Mouse (Mus musculus) embryonic facial prominence, embryonic 11.5 days (tissue): ENCODE data around the gene Lamp1. TPM values are rescaled to one million over a fixed set of nuclear protein-coding genes. Genes with fewer than 3 reads are reported as not detected.
A peak's percentile ranks its signal among the peaks of the same experiment; 100 is the strongest.
"Not testable (repeated sequence)": the region's sequence is repeated elsewhere in the genome, so short reads cannot be mapped to it uniquely, and the experiment has no call there.

Source experiments
- ATAC-seq: fragments of 200-750 bp; cut with Nextera tagmentation; replicated peaks from 2 replicates; pipeline ENCODE4 v1.8.0; 2017; ENCODE audit warnings: low read depth; ENCODE audit not compliant: insufficient number of reproducible peaks, low FRiP score, low TSS enrichment
- DNase-seq: peaks from one replicate; pipeline ENCODE4 v3.0.0-alpha.2; 2015; ENCODE audit warnings: low spot score
- H3K27ac ChIP-seq: fragments of 300-500 bp; sonication (generic); replicated peaks from 2 replicates; pipeline ENCODE4 v1.5.1; 2014; ENCODE audit warnings: mild to moderate bottlenecking, low read depth, low read length, control low read depth
- H3K27me3 ChIP-seq: fragments of 300-500 bp; sonication (generic); 2 replicates; pipeline ENCODE4 v1.6.1; 2014; ENCODE audit warnings: mild to moderate bottlenecking, low read length, moderate library complexity, mixed read lengths; ENCODE audit not compliant: control insufficient read depth, insufficient read depth
- H3K36me3 ChIP-seq: fragments of 300-500 bp; sonication (generic); replicated peaks from 2 replicates; pipeline ENCODE4 v1.6.1; 2014; ENCODE audit warnings: low read depth, mild to moderate bottlenecking, low read length, moderate library complexity, mixed read lengths; ENCODE audit not compliant: control insufficient read depth, insufficient read depth
- H3K4me1 ChIP-seq: fragments of 300-500 bp; sonication (generic); 2 replicates; pipeline ENCODE4 v1.6.1; 2014; ENCODE audit warnings: low read length, mixed read lengths; ENCODE audit not compliant: control insufficient read depth, insufficient read depth
- H3K4me2 ChIP-seq: fragments of 300-500 bp; sonication (generic); 2 replicates; pipeline ENCODE4 v1.6.1; 2014; ENCODE audit warnings: low read depth, mild to moderate bottlenecking, control low read depth, low read length, moderate library complexity
- H3K4me3 ChIP-seq: fragments of 300-500 bp; sonication (generic); 2 replicates; pipeline ENCODE4 v1.5.1; 2014; ENCODE audit warnings: low read depth, low read length, control low read depth
- H3K9ac ChIP-seq: fragments of 300-500 bp; sonication (generic); replicated peaks from 2 replicates; pipeline ENCODE4 v1.6.1; 2014; ENCODE audit warnings: mild to moderate bottlenecking, control low read depth, low read length
- H3K9me3 ChIP-seq: fragments of 300-500 bp; sonication (generic); replicated peaks from 2 replicates; pipeline ENCODE4 v1.6.1; 2016; ENCODE audit warnings: mild to moderate bottlenecking, low read length, inconsistent platforms, mixed read lengths; ENCODE audit not compliant: control insufficient read depth
- WGBS: fragments of 180-500 bp; shearing (Covaris S2); extraction: QIAGEN DNeasy Blood & Tissue Kit; methylation state at CpG from one replicate; pipeline ENCODE4 v1.1.7; 2014; 5-methylcytosine and 5-hydroxymethylcytosine counted together
- polyA plus RNA-seq: library from polyadenylated mRNA; unstranded; fragments of >200 nt; fragmentation: Nextera tagmentation; extraction: Ambion mirVana; gene quantifications from 2 replicates; pipeline ENCODE4 v1.2.1, GENCODE M21; 2014

The Lamp1 gene
- polyA plus RNA-seq, 1 experiment from 2014 or later: 264 TPM

- ATAC-seq (no peak), DNase-seq (no peak)
- H3K9ac ChIP-seq: no peak overlapping the region
- no peak overlapping the region for H3K4me3 ChIP-seq
- no peak overlapping the region for H3K27ac ChIP-seq
- no peak overlapping the region for H3K4me2 ChIP-seq
- H3K9me3 ChIP-seq: no peaks in the 10 kb centered on the region
- H3K4me1 ChIP-seq: no peaks in the 10 kb centered on the region
- WGBS: 94% methylated on average over 7 of the region's 7 CpGs
- peaks cover under 1% of the 10 kb centered on the region; the same call in 1 of the 2 replicates for H3K36me3 ChIP-seq
- no peaks in the 10 kb centered on the region for H3K27me3 ChIP-seq
These were observed 36.0 kb upstream of the Lamp1 start for GRCm38 (mm10) chr8:13122887-13123421.

GRCm38 (mm10) chr8:13124897-13125296, 34.1 kb upstream of the Lamp1 start:
- Histone ChIP-seq H3K27ac (no peak overlapping the region), H3K4me3 (no peak overlapping the region), H3K27me3 (no peaks in the 10 kb centered on the region), H3K9me3 (no peaks in the 10 kb centered on the region), H3K9ac (no peak overlapping the region), H3K4me1 (no peaks in the 10 kb centered on the region), H3K36me3 (peaks cover 4% of the 10 kb centered on the region; the same call in 1 of the 2 replicates), H3K4me2 (no peak overlapping the region)
- no peak for DNase-seq
- ATAC-seq: no peak
- 90% methylated on average over 8 of the region's 8 CpGs for WGBS

GRCm38 (mm10) chr8:13132220-13132619, 26.7 kb upstream of the Lamp1 start:
- H3K4me3 ChIP-seq, ATAC-seq: not testable (repeated sequence)

GRCm38 (mm10) chr8:13139641-13140182, 19.2 kb upstream of the Lamp1 start:
- Histone ChIP-seq H3K9me3 (no peaks in the 10 kb centered on the region), H3K27me3 (no peaks in the 10 kb centered on the region), H3K9ac (no peak overlapping the region), H3K4me3 (no peak overlapping the region), H3K36me3 (peaks cover 15% of the 10 kb centered on the region), H3K27ac (no peak overlapping the region), H3K4me1 (no peaks in the 10 kb centered on the region), H3K4me2 (no peak overlapping the region)
- WGBS: 86% methylated on average over 6 of the region's 6 CpGs
- no peak for ATAC-seq
- DNase-seq: no peak

More at GRCm38 (mm10) chr8:13132220-13132619, 26.7 kb upstream of the Lamp1 start:
- DNase-seq: peak; percentile 72
- H3K27ac ChIP-seq, H3K9ac ChIP-seq, H3K9me3 ChIP-seq, H3K4me2 ChIP-seq, H3K4me1 ChIP-seq, H3K27me3 ChIP-seq: not testable (repeated sequence)
- peaks cover 18% of the 10 kb centered on the region for H3K36me3 ChIP-seq
- WGBS: 71% methylated on average over 9 of the region's 9 CpGs

- H3K4me3 ChIP-seq: no peak overlapping the region
- no peak for DNase-seq
- no peak overlapping the region for H3K9ac ChIP-seq
- H3K4me2 ChIP-seq: no peak overlapping the region
- ATAC-seq: no peak
- H3K27ac ChIP-seq: no peak overlapping the region
- peaks cover 14% of the 10 kb centered on the region for H3K36me3 ChIP-seq
- H3K4me1 ChIP-seq: no peaks in the 10 kb centered on the region
- H3K27me3 ChIP-seq: no peaks in the 10 kb centered on the region
- no peaks in the 10 kb centered on the region for H3K9me3 ChIP-seq
- 94% methylated on average over 5 of the region's 5 CpGs for WGBS
These were observed 17.3 kb upstream of the Lamp1 start for GRCm38 (mm10) chr8:13141681-13142080.

GRCm38 (mm10) chr8:13148476-13148875, 10.5 kb upstream of the Lamp1 start:
- 91% methylated on average over 2 of the region's 2 CpGs for WGBS
- H3K36me3 ChIP-seq: peaks cover 8% of the 10 kb centered on the region
- H3K9ac ChIP-seq: no peak overlapping the region
- no peak overlapping the region for H3K27ac ChIP-seq
- DNase-seq: no peak
- no peaks in the 10 kb centered on the region for H3K27me3 ChIP-seq
- H3K4me2 ChIP-seq: no peak overlapping the region
- no peaks in the 10 kb centered on the region for H3K9me3 ChIP-seq
- ATAC-seq: no peak
- H3K4me1 ChIP-seq: no peaks in the 10 kb centered on the region
- no peak overlapping the region for H3K4me3 ChIP-seq

GRCm38 (mm10) chr8:13149287-13149686, 9.7 kb upstream of the Lamp1 start:
- Histone ChIP-seq H3K4me1 (no peaks in the 10 kb centered on the region), H3K4me2 (no peak overlapping the region), H3K27ac (no peak overlapping the region), H3K9me3 (no peaks in the 10 kb centered on the region), H3K36me3 (peaks cover 8% of the 10 kb centered on the region), H3K4me3 (no peak overlapping the region), H3K27me3 (no peaks in the 10 kb centered on the region), H3K9ac (no peak overlapping the region)
- DNase-seq: no peak
- WGBS: 93% methylated on average over 2 of the region's 2 CpGs
- ATAC-seq: no peak

- no peak overlapping the region for H3K4me2 ChIP-seq
- H3K27me3 ChIP-seq: no peaks in the 10 kb centered on the region
- 65% methylated on average over 5 of the region's 5 CpGs for WGBS
- H3K4me3 ChIP-seq: no peak overlapping the region
- peaks cover 4% of the 10 kb centered on the region for H3K36me3 ChIP-seq
- DNase-seq (no peak), ATAC-seq (no peak)
- no peaks in the 10 kb centered on the region for H3K9me3 ChIP-seq
- H3K4me1 ChIP-seq: no peaks in the 10 kb centered on the region
- H3K9ac ChIP-seq: no peak overlapping the region
- no peak overlapping the region for H3K27ac ChIP-seq
These were observed 9.1 kb upstream of the Lamp1 start for GRCm38 (mm10) chr8:13149866-13150265.
